Mouse (Mus musculus) testis, adult 2 months (tissue): ENCODE results near the gene Gpat3.

Source experiments
- CTCF ChIP-seq: fragments of 200-500 bp; IDR thresholded peaks from 2 replicates; pipeline ENCODE4 v1.5.1; 2012; ENCODE audit warnings: low read depth, mild to moderate bottlenecking, inconsistent platforms, low read length, moderate library complexity; ENCODE audit not compliant: control insufficient read depth, insufficient read depth, insufficient replicate concordance
- POLR2A ChIP-seq: fragments of 200-500 bp; IDR thresholded peaks from 2 replicates; pipeline ENCODE4 v1.6.1; 2012; ENCODE audit warnings: low read depth, mild to moderate bottlenecking, inconsistent platforms, low read length, moderate library complexity; ENCODE audit not compliant: control insufficient read depth

DNA sequence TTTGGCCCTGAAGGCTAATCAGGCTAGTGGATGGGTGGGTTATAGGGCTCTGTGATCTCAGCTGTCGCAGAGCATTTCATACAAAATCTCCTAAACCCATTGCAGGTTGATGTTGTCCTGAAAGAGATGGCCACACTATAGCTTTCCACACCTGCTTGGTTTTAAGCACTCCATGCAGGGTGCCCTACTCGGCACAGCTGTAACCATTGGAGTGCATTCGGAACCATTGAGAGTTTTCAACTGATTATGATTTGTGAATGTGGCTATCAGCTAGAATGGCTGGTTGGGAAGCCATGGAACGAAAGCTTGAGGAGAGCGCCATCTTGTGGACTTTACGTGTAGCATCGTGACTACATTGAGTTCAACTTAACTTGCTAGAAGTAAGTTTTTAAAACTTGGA, 69.5 kb downstream of the Gpat3 start:
- TF ChIP-seq CTCF (no peak), POLR2A (no peak)
